Mouse (Mus musculus): ENCODE results near the gene Mxra7.

DNA sequence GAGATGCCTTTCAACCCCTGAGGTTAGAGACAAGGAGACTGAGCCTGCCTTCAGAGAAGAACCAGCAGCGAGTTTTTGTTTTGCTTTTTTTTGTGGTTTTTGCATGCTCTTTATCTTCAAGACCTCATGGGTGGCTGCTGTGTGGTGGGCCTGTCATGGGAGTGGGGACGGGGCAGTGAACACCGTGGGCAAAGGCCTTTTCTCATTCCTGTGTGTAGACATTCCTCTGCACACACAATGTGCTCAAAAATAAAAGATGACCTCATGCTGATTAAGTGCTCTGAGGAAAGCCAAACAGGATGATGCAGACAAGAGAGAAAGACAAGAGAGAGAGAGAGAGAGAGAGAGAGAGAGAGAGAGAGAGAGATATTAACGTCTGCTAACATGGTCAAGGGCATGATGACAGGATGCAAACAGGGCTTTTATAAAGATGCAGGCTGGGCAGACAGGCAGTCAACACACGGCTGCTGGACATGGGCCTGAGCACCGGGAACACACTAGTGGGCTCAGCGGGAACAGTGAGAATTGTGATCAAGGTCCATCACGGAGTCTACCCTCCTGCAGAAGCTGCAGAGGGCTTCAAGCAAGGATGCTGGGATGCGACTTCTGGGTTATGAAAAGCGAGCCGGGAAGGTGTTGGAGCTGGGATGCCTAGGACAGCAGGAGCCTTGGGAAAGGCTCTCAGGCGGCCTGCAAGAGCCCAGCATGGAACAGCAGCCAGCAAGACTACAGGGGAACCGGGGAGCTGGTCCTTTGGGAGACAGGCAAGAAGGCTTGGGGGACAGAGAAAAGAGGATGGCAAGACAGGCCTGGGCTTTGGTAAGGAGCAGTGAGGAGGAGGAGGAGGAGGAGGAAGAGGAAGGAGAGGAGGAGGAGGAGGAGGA is 6.5 kb downstream of the Mxra7 start:
- TF ChIP-seq CTCF (conservative IDR thresholded peaks at IDR 0.05; ENCODE audit: low read length), result no peak
- no peak for TF ChIP-seq NANOG (IDR thresholded peaks at IDR 0.05; ENCODE audit: borderline replicate concordance, low read length)
